Mouse (Mus musculus) kidney, postnatal 10 days (tissue): ENCODE data around the gene Pilra.
A peak's percentile ranks its signal among the peaks of the same experiment; 100 is the strongest.

Experiments
- DNase-seq: peaks from one replicate; pipeline ENCODE4 v3.0.0; 2021; ENCODE audit warnings: mixed read lengths

Pilra gene

DNA sequence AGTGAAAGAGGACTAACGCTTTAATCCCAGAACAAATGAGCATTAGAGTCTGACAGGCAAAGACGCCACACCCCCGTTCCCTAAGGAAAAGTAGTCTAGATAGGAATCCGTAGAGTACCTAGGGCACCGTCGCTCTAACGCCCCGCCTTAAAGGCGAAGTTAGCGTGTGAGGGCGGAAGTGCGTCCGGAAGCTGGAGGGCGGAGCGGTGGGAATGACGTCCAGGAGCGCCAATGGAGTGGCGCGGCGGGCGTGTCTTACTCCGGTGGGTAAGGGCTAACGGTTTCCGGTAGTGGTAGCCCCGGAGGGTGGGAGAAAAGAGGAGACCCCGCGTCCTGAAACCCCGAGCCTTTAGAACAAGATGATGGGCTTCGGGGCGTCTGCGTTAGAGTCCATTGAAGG lies 57.4 kb downstream of the Pilra start, which contains the start of gene Ppp1r35:
TSS of gene Ppp1r35 (plus strand) at position 215 of the 400 bp plus-strand sequence.
- DNase-seq = peak; percentile 98

DNA sequence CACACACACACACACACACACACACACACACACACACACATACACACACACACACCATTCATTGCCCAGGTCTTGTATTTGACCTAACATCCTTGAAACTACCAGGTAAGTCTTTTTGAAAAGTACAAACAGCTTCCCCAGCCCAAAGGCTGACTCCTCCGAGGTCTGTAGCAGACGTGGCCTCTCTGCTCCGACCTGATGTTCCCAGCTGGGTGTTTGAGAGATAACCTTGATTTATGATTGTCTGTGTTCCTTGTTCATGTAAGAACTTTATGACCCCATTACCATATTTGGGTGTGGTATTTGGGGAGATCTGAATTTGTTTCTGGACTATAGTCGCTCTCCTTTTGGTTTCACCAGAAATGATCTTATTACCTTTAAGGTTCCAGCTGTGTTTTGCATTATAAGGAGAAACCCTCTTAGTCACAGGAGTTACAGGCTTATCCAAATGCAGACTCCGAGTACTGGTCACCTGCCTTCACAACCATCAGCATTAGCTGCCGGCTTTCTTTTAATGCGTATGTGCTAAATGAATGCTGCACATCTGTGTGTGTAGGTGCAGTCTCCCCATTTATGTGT lies 58.7 kb downstream of the Pilra start:
- DNase-seq = no peak

DNA sequence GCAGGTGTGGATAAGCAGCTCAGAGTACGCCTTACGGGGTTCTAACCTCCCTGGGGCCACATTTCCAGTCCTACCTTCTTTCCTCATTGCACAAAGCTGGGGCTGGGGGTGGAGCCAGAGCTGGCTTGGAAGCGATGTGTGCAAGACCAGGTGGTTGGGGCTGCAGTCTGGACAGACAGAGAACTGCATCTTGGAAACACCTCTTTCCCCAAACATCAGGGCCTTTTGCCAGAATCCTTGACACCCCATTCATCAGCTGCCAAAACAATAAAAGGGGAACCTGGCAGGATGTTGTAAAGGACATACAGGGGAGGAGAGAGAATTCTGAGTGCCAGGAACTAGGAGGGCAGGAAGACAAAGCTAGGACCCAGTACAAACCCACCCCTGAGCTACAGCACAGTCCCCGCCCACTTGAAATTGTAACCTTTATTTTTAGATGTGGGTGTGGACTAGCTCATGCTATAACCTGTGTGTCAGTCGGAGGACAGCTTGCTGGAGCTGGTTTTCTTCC lies 59.6 kb downstream of the Pilra start:
- DNase-seq = peak; percentile 67

DNA sequence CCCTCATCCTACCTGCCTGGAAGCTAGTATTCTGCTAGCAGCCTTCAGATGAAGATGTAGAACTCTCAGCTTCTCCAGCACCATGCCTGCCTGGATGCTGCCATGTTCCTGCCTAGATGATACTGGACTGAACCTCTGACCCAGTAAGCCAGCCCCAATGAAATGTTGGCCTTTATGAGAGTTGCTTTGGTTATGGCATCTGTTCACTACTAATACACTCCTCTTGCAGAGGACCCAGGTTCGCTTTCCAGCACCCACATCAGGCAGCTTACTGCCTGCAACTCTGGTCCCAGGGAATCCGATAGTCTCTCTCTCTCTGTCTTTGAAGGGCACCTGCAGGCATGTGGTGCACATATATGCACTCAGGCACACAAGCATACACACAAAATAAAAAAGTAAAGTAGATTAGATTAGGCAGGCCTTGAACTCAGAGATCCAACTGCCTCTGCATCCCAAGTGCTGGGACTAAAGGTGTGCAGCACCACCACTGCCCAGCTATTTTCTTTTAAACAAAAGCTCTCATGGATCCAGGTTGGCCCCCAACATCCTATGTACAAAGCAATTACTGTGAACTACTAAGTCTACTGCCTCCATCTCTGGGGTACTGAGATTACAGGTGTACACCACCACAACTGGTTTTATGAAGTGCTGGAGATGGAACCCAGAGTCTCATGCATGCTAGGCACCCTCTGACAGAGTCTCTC lies 60.3 kb downstream of the Pilra start:
- DNase-seq = no peak

GRCm38 (mm10) chr5:137772755-137773154 lies 63.3 kb downstream of the Pilra start:
- no peak for DNase-seq
